Comparison of ENCODE assay signal across 26 mouse cellular contexts in the genomic region with DNA sequence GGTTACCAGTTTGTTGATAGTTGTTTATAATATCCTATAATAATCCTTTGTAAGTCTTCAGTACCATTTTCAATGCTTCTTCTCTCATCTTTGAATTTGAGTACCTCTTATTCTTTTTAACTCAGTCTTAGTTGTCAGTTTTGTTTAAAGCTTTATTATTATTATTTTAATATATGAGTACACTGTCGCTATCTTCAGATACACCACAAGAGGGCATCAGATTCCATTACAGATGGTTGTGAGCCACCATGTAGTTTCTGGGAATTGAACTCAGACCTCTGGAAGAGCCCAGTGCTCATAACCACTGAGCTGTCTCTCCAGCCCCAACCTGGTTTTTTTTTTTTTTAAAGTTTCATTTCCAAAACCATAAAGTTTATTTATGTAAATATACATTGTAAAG. TPM values are rescaled to one million over a fixed set of nuclear protein-coding genes. Genes with fewer than 3 reads are reported as not detected.
DNase-seq lines count a peak whose midpoint lies in the region; ATAC-seq and TF ChIP-seq lines count a peak whose summit lies in the region.
"Had no signal": no experiment of that assay in that cellular context is flagged by ENCODE, and none has a peak within 500 bp of the region (broad histone marks: within the 10 kb centered on the region; RNA-seq: fewer than 3 reads in every experiment).

No protein-coding gene starts in this region.

- no peaks in the 10 kb centered on the region for H3K9me3 ChIP-seq in liver, embryonic 14.5 days (ENCODE audit: control insufficient read depth, low read length)
- no peaks in the 10 kb centered on the region for H3K9me3 ChIP-seq in liver, embryonic 11.5 days (ENCODE audit: control insufficient read depth, low read length)
- no peaks in the 10 kb centered on the region for H3K9me3 ChIP-seq in forebrain, embryonic 11.5 days (ENCODE audit: control insufficient read depth, low read length)
- H3K9me3 ChIP-seq: forebrain, embryonic 10.5 days; neural tube, embryonic 15.5 days; stomach, embryonic 15.5 days had no signal

- no peak overlapping the region for H3K27ac ChIP-seq in heart, adult 2 months
- H3K27ac ChIP-seq in liver, embryonic 14.5 days = no peak overlapping the region
- no peak overlapping the region for H3K27ac ChIP-seq in liver, embryonic 11.5 days (ENCODE audit: low read depth, low read length)
- no peak overlapping the region for H3K27ac ChIP-seq in forebrain, embryonic 11.5 days (ENCODE audit: low read depth, low read length)
- H3K27ac ChIP-seq: forebrain, embryonic 10.5 days; macrophage; neural tube, embryonic 15.5 days; stomach, embryonic 15.5 days had no signal

- H3K36me3 ChIP-seq in heart, adult 2 months (ENCODE audit: control insufficient read depth, insufficient read depth, low read length) = no peaks in the 10 kb centered on the region
- no peaks in the 10 kb centered on the region for H3K36me3 ChIP-seq in liver, embryonic 14.5 days (replicated peaks; ENCODE audit: control insufficient read depth, insufficient read depth, low read depth)
- H3K36me3 ChIP-seq in liver, embryonic 11.5 days (ENCODE audit: control insufficient read depth, insufficient read depth, low read length) = no peaks in the 10 kb centered on the region
- no peaks in the 10 kb centered on the region for H3K36me3 ChIP-seq in forebrain, embryonic 11.5 days (ENCODE audit: control insufficient read depth, insufficient read depth, low read length)
- H3K36me3 ChIP-seq: forebrain, embryonic 10.5 days; neural tube, embryonic 15.5 days; stomach, embryonic 15.5 days had no signal

- ATAC-seq in liver, embryonic 14.5 days (ENCODE audit: insufficient read depth) = no peak
- ATAC-seq in liver, embryonic 11.5 days (replicated peaks; ENCODE audit: low FRiP score) = no peak
- no peak for ATAC-seq in forebrain, embryonic 11.5 days (replicated peaks; ENCODE audit: low FRiP score)
- ATAC-seq: forebrain, postnatal 0 days; midbrain, embryonic 16.5 days had no signal

- WGBS in heart, adult 2 months = 62% methylated on average over 1 of the region's 1 CpGs
- WGBS in liver, embryonic 14.5 days (ENCODE audit: insufficient replicate concordance) = 49% methylated on average over 1 of the region's 1 CpGs
- 33% methylated on average over 1 of the region's 1 CpGs for WGBS in liver, embryonic 11.5 days
- 44% methylated on average over 1 of the region's 1 CpGs for WGBS in forebrain, embryonic 11.5 days

- no peak overlapping the region for H3K4me2 ChIP-seq in liver, embryonic 14.5 days (ENCODE audit: low read depth)
- no peak overlapping the region for H3K4me2 ChIP-seq in liver, embryonic 11.5 days
- no peak overlapping the region for H3K4me2 ChIP-seq in forebrain, embryonic 11.5 days (ENCODE audit: low read depth, low read length, severe bottlenecking)
- H3K4me2 ChIP-seq: heart, embryonic 11.5 days; neural tube, embryonic 15.5 days; stomach, embryonic 15.5 days had no signal

- intact Hi-C loops in heart, adult 2 months (cut with DNase I) = loop anchor here (10.0 kb wide), 1 partner anchor 543 kb away; no protein-coding TSS in a partner anchor

- H3K4me3 ChIP-seq in heart, adult 2 months = no peak overlapping the region
- H3K4me3 ChIP-seq in liver, embryonic 14.5 days (ENCODE audit: insufficient read depth in 1 of 2, low read depth in 2 of 2, low read length in 2 of 2) = no peak overlapping the region
- no peak overlapping the region for H3K4me3 ChIP-seq in liver, embryonic 11.5 days (ENCODE audit: low read depth, low read length)
- H3K4me3 ChIP-seq in forebrain, embryonic 11.5 days (ENCODE audit: low read depth, low read length) = no peak overlapping the region
- H3K4me3 ChIP-seq: forebrain, embryonic 10.5 days; neural tube, embryonic 15.5 days; stomach, embryonic 15.5 days had no signal

- TF ChIP-seq EP300 in heart, adult 2 months (IDR thresholded peaks at IDR 0.05; ENCODE audit: insufficient read depth, low read depth, low read length) = no peak
- no peak for TF ChIP-seq EP300 in liver, embryonic 14.5 days (IDR thresholded peaks at IDR 0.05; ENCODE audit: low read depth)

- H3K27me3 ChIP-seq in heart, adult 2 months (ENCODE audit: control insufficient read depth, insufficient read depth, low read length) = no peaks in the 10 kb centered on the region
- H3K27me3 ChIP-seq in liver, embryonic 14.5 days (ENCODE audit: control insufficient read depth, insufficient read depth, low read length) = no peaks in the 10 kb centered on the region
- H3K27me3 ChIP-seq in liver, embryonic 11.5 days (replicated peaks; ENCODE audit: control insufficient read depth, insufficient read depth, low read length) = no peaks in the 10 kb centered on the region
- no peaks in the 10 kb centered on the region for H3K27me3 ChIP-seq in forebrain, embryonic 11.5 days (ENCODE audit: control insufficient read depth, insufficient read depth, low read length)
- H3K27me3 ChIP-seq: neural tube, embryonic 15.5 days; stomach, embryonic 15.5 days had no signal

- H3K79me2 ChIP-seq in heart, adult 2 months (replicated peaks; ENCODE audit: control insufficient read depth, insufficient read depth, low read length) = peaks cover 5% of the 10 kb centered on the region

- DNase-seq in heart, adult 2 months = no peak
- DNase-seq in heart, adult 18-20 months = no peak
- DNase-seq in liver, embryonic 14.5 days (ENCODE audit: low read depth in 3 of 3, low spot score in 3 of 3) = no peak
- no peak for DNase-seq in liver, embryonic 11.5 days (ENCODE audit: low spot score)
- peak; percentile 38 for DNase-seq in 3T3-L1 (ENCODE audit: low read depth, low spot score)
- peak; percentile 30 for DNase-seq in NIH3T3 (ENCODE audit: low read depth)
- DNase-seq in forebrain, embryonic 11.5 days (ENCODE audit: low spot score) = no peak
- no peak for DNase-seq in embryo, embryonic 10.5 days (ENCODE audit: low spot score)
- DNase-seq: adrenal gland, postnatal 25 days; cerebellum, adult 9-10 months; forebrain, postnatal 0 days; kidney, adult 8-10 months; kidney, postnatal 14 days; layer of hippocampus, postnatal 36 days; right cerebral cortex, adult 18-20 months; right cerebral cortex, postnatal 4 days; thymus, adult 18-20 months; thymus, postnatal 36 days had no signal

- peaks cover 2% of the 10 kb centered on the region; the same call in 1 of the 2 replicates for H3K4me1 ChIP-seq in heart, adult 2 months (ENCODE audit: control insufficient read depth, insufficient read depth, low read length)
- H3K4me1 ChIP-seq in liver, embryonic 14.5 days (replicated peaks; ENCODE audit: control insufficient read depth in 2 of 2, insufficient read depth in 2 of 2, low read length in 1 of 2) = peaks cover 4 to 6% of the 10 kb centered on the region in 2 experiments
- H3K4me1 ChIP-seq in liver, embryonic 11.5 days (replicated peaks; ENCODE audit: control insufficient read depth, insufficient read depth, low read length) = peaks cover 3% of the 10 kb centered on the region
- no peaks in the 10 kb centered on the region for H3K4me1 ChIP-seq in forebrain, embryonic 11.5 days (replicated peaks; ENCODE audit: control insufficient read depth, insufficient read depth, low read length)

- no peak overlapping the region for H3K9ac ChIP-seq in heart, adult 2 months (ENCODE audit: low read depth, low read length)
- no peak overlapping the region for H3K9ac ChIP-seq in liver, embryonic 14.5 days (replicated peaks)
- no peak overlapping the region for H3K9ac ChIP-seq in liver, embryonic 11.5 days (ENCODE audit: low read depth, low read length)
- no peak overlapping the region for H3K9ac ChIP-seq in forebrain, embryonic 11.5 days (ENCODE audit: low read length)
- H3K9ac ChIP-seq: forebrain, postnatal 0 days; neural tube, embryonic 15.5 days; stomach, embryonic 15.5 days had no signal

- TF ChIP-seq POLR2A in heart, adult 2 months (IDR thresholded peaks at IDR 0.05; ENCODE audit: insufficient read depth, low read depth, low read length) = no peak

- TF ChIP-seq CTCF in heart, adult 2 months (IDR thresholded peaks at IDR 0.05) = peak; percentile 60
- peak; percentile 12; the same call in 1 of the 2 replicates for TF ChIP-seq CTCF in liver, embryonic 14.5 days (IDR thresholded peaks at IDR 0.05; ENCODE audit: low read depth)

RNA-seq across cellular contexts. Expression of a gene that starts 4.0 kb away (rescaled TPM):
- total RNA-seq in heart, adult 2 months (2021) = 10 to 100 TPM; 20.5 to 22.3 TPM
- 8.9 and 11.0 TPM in 2 replicates for polyA plus RNA-seq in heart, adult 2 months (2012; rRNA removed)
- total RNA-seq in heart, adult 18-20 months (2021) = 10 to 100 TPM; 16.6 to 19.1 TPM
- 7.9 and 16.4 TPM in 2 replicates for polyA plus RNA-seq in liver, embryonic 14.5 days (2012; rRNA removed)
- 15.2 and 17.3 TPM in 2 replicates for polyA plus RNA-seq in liver, embryonic 14.5 days (2014; fragmentation: Nextera tagmentation; extraction: Ambion mirVana)
- 38.1 and 38.7 TPM in 2 replicates for polyA plus RNA-seq in liver, embryonic 11.5 days (2014; fragmentation: Nextera tagmentation; extraction: Ambion mirVana)
- polyA plus RNA-seq in forebrain, embryonic 11.5 days (2014; fragmentation: Nextera tagmentation; extraction: Ambion mirVana) = 57.6 and 65.6 TPM in 2 replicates

RNA-seq across cellular contexts. Expression of a gene that starts 56.2 kb away (rescaled TPM):
- total RNA-seq in heart, adult 2 months (2021) = 1 to 10 TPM; 1.6 to 3.5 TPM
- 1.0 and 1.5 TPM in 2 replicates for polyA plus RNA-seq in heart, adult 2 months (2012; rRNA removed)
- total RNA-seq in heart, adult 18-20 months (2021) = 1 to 10 TPM; 1.7 to 1.9 TPM
- polyA plus RNA-seq in liver, embryonic 14.5 days (2012; rRNA removed) = 0.05 and 0.07 TPM in 2 replicates
- 0.04 TPM in 1 of 2 replicates, not detected in the other for polyA plus RNA-seq in liver, embryonic 14.5 days (2014; fragmentation: Nextera tagmentation; extraction: Ambion mirVana)
- 0.51 and 0.66 TPM in 2 replicates for polyA plus RNA-seq in liver, embryonic 11.5 days (2014; fragmentation: Nextera tagmentation; extraction: Ambion mirVana)
- polyA plus RNA-seq in forebrain, embryonic 11.5 days (2014; fragmentation: Nextera tagmentation; extraction: Ambion mirVana) = 0.32 and 0.33 TPM in 2 replicates
- total RNA-seq: common myeloid progenitor, adult 5-6 weeks; hematopoietic stem cell, adult 5-6 weeks had no signal
- polyA plus RNA-seq: macrophage had no signal

Comparison
In these comparisons a context has a peak if more than half of its experiments do, and no peak if none do; other contexts are left out.
1. DNase-seq: peak in 3T3-L1 (single experiment) and NIH3T3 (single experiment); none in heart, adult 2 months (0 of 2), heart, adult 18-20 months (0 of 2), liver, embryonic 14.5 days (0 of 3), liver, embryonic 11.5 days (single experiment), forebrain, embryonic 11.5 days (single experiment) and embryo, embryonic 10.5 days (single experiment).